In the genomic region with DNA sequence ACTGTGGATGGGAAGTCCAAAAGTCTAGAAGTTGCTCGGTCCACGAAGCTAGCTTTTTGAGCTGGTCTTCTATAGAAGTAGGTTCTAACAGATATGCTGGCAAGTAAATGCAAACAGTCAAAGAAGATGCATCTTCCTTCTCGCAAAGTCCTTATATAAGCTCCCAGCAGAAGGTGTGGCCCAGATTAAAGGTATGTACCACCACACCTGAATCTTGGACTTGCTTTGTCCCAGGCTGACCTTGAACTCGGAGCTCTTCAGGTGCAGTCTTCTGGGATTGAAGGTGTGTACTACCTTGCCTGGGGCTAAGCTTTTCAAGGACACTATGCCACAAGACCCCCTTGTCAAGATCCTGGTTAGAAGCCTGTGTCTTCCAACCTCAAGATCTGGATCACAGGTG, we compare ENCODE assay signal across 8 mouse cellular contexts. TPM values are rescaled to one million over a fixed set of nuclear protein-coding genes. Genes with fewer than 3 reads are reported as not detected.
DNase-seq lines count a peak whose midpoint lies in the region; ATAC-seq and TF ChIP-seq lines count a peak whose summit lies in the region.

TSS of gene Nfyc (minus strand) at position 101 of the 400 bp plus-strand sequence.

- TF ChIP-seq POLR2A in bone marrow macrophage, adult 2 months (IDR thresholded peaks at IDR 0.05; ENCODE audit: borderline replicate concordance, low read depth, low read length), result no peak

- no peak within 1 kb of the TSS for H3K27ac ChIP-seq in bone marrow macrophage, adult 2 months (ENCODE audit: insufficient read depth, low read depth, low read length)
- H3K27ac ChIP-seq in midbrain, embryonic 14.5 days (replicated peaks; ENCODE audit: low read depth, low read length), result no peak within 1 kb of the TSS

- no peak for TF ChIP-seq CTCF in bone marrow macrophage, adult 2 months (IDR thresholded peaks at IDR 0.05; ENCODE audit: low read depth, low read length)

- no peaks in the 10 kb centered on the region for H3K9me3 ChIP-seq in midbrain, embryonic 14.5 days (ENCODE audit: control insufficient read depth, low read length)

- H3K27me3 ChIP-seq in midbrain, embryonic 14.5 days (ENCODE audit: control insufficient read depth, insufficient read depth, low read length), result no peaks in the 10 kb centered on the region

- no peak within 1 kb of the TSS for H3K4me2 ChIP-seq in midbrain, embryonic 14.5 days (ENCODE audit: low read length)

- no peak within 1 kb of the TSS for H3K9ac ChIP-seq in midbrain, embryonic 14.5 days (replicated peaks; ENCODE audit: low read length)

- H3K4me3 ChIP-seq in bone marrow macrophage, adult 2 months (ENCODE audit: insufficient read depth, low read length), result no peak within 1 kb of the TSS
- no peak within 1 kb of the TSS for H3K4me3 ChIP-seq in midbrain, embryonic 14.5 days (replicated peaks; ENCODE audit: low read depth, low read length)

- no peaks in the 10 kb centered on the region for H3K36me3 ChIP-seq in midbrain, embryonic 14.5 days (ENCODE audit: control insufficient read depth, insufficient read depth, low read length)

- ATAC-seq in granulocyte monocyte progenitor cell, adult 5-6 weeks (replicated peaks; ENCODE audit: poor library complexity, severe bottlenecking), result no peak
- no peak for ATAC-seq in midbrain, embryonic 14.5 days (ENCODE audit: low FRiP score, low TSS enrichment)

- DNase-seq in layer of hippocampus, adult 8-10 months (ENCODE audit: low spot score in 2 of 2), result no peak
- DNase-seq in layer of hippocampus, adult 11-12 months (ENCODE audit: low spot score), result no peak
- no peak for DNase-seq in layer of hippocampus, postnatal 14 days (ENCODE audit: low spot score in 2 of 2)
- no peak for DNase-seq in midbrain, embryonic 14.5 days
- DNase-seq in right cerebral cortex, postnatal 10 days (ENCODE audit: low spot score in 2 of 2), result no peak
- no peak for DNase-seq in kidney, postnatal 36 days

- WGBS in midbrain, embryonic 14.5 days, result 85% methylated on average over 4 of the region's 4 CpGs

- peaks cover 8% of the 10 kb centered on the region for H3K4me1 ChIP-seq in bone marrow macrophage, adult 2 months (ENCODE audit: control insufficient read depth, insufficient read depth, low read length)
- H3K4me1 ChIP-seq in midbrain, embryonic 14.5 days (ENCODE audit: control insufficient read depth, insufficient read depth, low read length), result no peaks in the 10 kb centered on the region

RNA-seq across cellular contexts. Expression of gene Nfyc, which starts in this region (rescaled TPM):
- total RNA-seq in layer of hippocampus, adult 8-10 months (2022), result 10 to 100 TPM; 43.8 to 55.5 (median 45.9) TPM
- 30.5 and 35.4 TPM in 2 replicates for polyA plus RNA-seq in bone marrow macrophage, adult 2 months (2012; ENCODE audit: insufficient read depth, insufficient read length, missing spikeins)
- 24.9 and 53.4 TPM in 2 replicates for total RNA-seq in granulocyte monocyte progenitor cell, adult 5-6 weeks (2014; fragmentation: Nextera tagmentation)
- total RNA-seq in granulocyte monocyte progenitor cell, adult 5-6 weeks (2017), result 45.1 and 61.6 TPM in 2 replicates
- total RNA-seq in layer of hippocampus, postnatal 14 days (2021), result 10 to 100 TPM; 49.1 to 53.8 TPM
- polyA plus RNA-seq in midbrain, embryonic 14.5 days (2014; fragmentation: Nextera tagmentation; extraction: Ambion mirVana), result 89.4 and 97.5 TPM in 2 replicates
